Mouse (Mus musculus) liver, adult 2 months (tissue): ENCODE results near the gene Crbn. TPM values are rescaled to one million over a fixed set of nuclear protein-coding genes. Genes with fewer than 3 reads are reported as not detected.
A peak's percentile ranks its signal among the peaks of the same experiment; 100 is the strongest.

Source experiments
- DNase-seq: peaks from one replicate; pipeline ENCODE4 v3.0.0-alpha.2; 2011; ENCODE audit warnings: low read depth, low spot score; ENCODE audit errors: extremely low read depth
- H3K27ac ChIP-seq: fragments of 200-500 bp; replicated peaks from 2 replicates; pipeline ENCODE4 v1.5.1; 2012; ENCODE audit warnings: low read depth, mild to moderate bottlenecking, control low read depth, inconsistent platforms, low read length; ENCODE audit not compliant: insufficient read depth
- H3K27me3 ChIP-seq: fragments of 200-500 bp; 2 replicates; pipeline ENCODE4 v1.6.1; 2012; ENCODE audit warnings: mild to moderate bottlenecking, moderate library complexity, low read length, inconsistent platforms; ENCODE audit not compliant: control insufficient read depth, insufficient read depth
- H3K36me3 ChIP-seq: fragments of 200-500 bp; 2 replicates; pipeline ENCODE4 v1.6.1; 2012; ENCODE audit warnings: low read length, inconsistent platforms; ENCODE audit not compliant: control insufficient read depth, insufficient read depth
- H3K4me1 ChIP-seq: fragments of 200-500 bp; 2 replicates; pipeline ENCODE4 v1.6.1; 2011; ENCODE audit warnings: low read length; ENCODE audit not compliant: control insufficient read depth, insufficient read depth
- H3K4me3 ChIP-seq: fragments of 200-500 bp; 2 replicates; pipeline ENCODE4 v1.5.1; 2011; ENCODE audit warnings: low read depth, mild to moderate bottlenecking, control low read depth, low read length, moderate library complexity; ENCODE audit not compliant: insufficient read depth
- H3K79me2 ChIP-seq: fragments of 200-500 bp; 2 replicates; pipeline ENCODE4 v1.6.1; 2012; ENCODE audit warnings: inconsistent platforms, mild to moderate bottlenecking, low read length, moderate library complexity; ENCODE audit not compliant: control insufficient read depth, insufficient read depth
- H3K9ac ChIP-seq: fragments of 200-500 bp; 2 replicates; pipeline ENCODE4 v1.6.1; 2012; ENCODE audit warnings: low read depth, mild to moderate bottlenecking, control low read depth, inconsistent platforms, low read length
- CTCF ChIP-seq: fragments of 200-500 bp; IDR thresholded peaks from 2 replicates; pipeline ENCODE4 v1.5.1; 2011; ENCODE audit warnings: low read depth, low read length, control low read depth
- POLR2A ChIP-seq: fragments of 200-500 bp; IDR thresholded peaks from 2 replicates; pipeline ENCODE4 v1.6.1; 2011; ENCODE audit warnings: low read length, control low read depth; ENCODE audit not compliant: insufficient read depth; ENCODE audit errors: extremely low read depth
- WGBS: fragments of 180-500 bp; shearing (Covaris S2); methylation state at CpG from one replicate; pipeline ENCODE4 v1.1.7; 2018; 5-methylcytosine and 5-hydroxymethylcytosine counted together
- polyA plus RNA-seq: library from polyadenylated mRNA; depleted of rRNA; stranded (reverse); fragments of >200 nt; gene quantifications from 2 replicates; pipeline ENCODE4 v1.2.3, GENCODE M21; 2012
- total RNA-seq: library from RNA; depleted of rRNA; stranded (reverse); fragments of >200 nt; gene quantifications from 2 replicates; pipeline ENCODE4 v1.2.3, GENCODE M21; 2014

Gene Crbn
- total and polyA plus RNA-seq, 2 experiments: 8.6 to 49.2 TPM

GRCm38 (mm10) chr6:106794094-106794814, 5.6 kb downstream of the Crbn start:
- Histone ChIP-seq H3K79me2 (peaks cover 10% of the 10 kb centered on the region; the same call in 1 of the 2 replicates), H3K36me3 (peaks cover 35% of the 10 kb centered on the region), H3K27ac (0 out of 2 replicates have a peak overlapping the region, but pooled peaks have one; percentile 7), H3K27me3 (no peaks in the 10 kb centered on the region), H3K9ac (no peak overlapping the region), H3K4me3 (peak overlapping the region; percentile 23; the same call in 1 of the 2 replicates), H3K4me1 (peaks cover 8% of the 10 kb centered on the region)
- 44% methylated on average over 13 of the region's 13 CpGs for WGBS
- peak; percentile 82 for DNase-seq
- TF ChIP-seq CTCF (no peak), POLR2A (no peak)

GRCm38 (mm10) chr6:106793621-106794020, 6.3 kb downstream of the Crbn start:
- Histone ChIP-seq H3K79me2 (peaks cover 8% of the 10 kb centered on the region; the same call in 1 of the 2 replicates), H3K27me3 (no peaks in the 10 kb centered on the region), H3K4me1 (peaks cover 8% of the 10 kb centered on the region), H3K9ac (no peak overlapping the region), H3K4me3 (no peak overlapping the region), H3K27ac (0 out of 2 replicates have a peak overlapping the region, but pooled peaks have one; percentile 4), H3K36me3 (peaks cover 38% of the 10 kb centered on the region)
- WGBS: 90% methylated on average over 10 of the region's 10 CpGs
- DNase-seq: no peak
- no peak for TF ChIP-seq CTCF

- TF ChIP-seq CTCF (no peak), POLR2A (no peak)
- Histone ChIP-seq H3K4me1 (peaks cover 5% of the 10 kb centered on the region; the same call in 1 of the 2 replicates), H3K79me2 (peaks cover 5% of the 10 kb centered on the region; the same call in 1 of the 2 replicates), H3K27ac (no peak overlapping the region), H3K27me3 (no peaks in the 10 kb centered on the region), H3K4me3 (no peak overlapping the region), H3K36me3 (peaks cover 41% of the 10 kb centered on the region), H3K9ac (no peak overlapping the region)
- WGBS: 95% methylated on average over 7 of the region's 7 CpGs
- no peak for DNase-seq
Observed at GRCm38 (mm10) chr6:106793088-106793487, 6.8 kb downstream of the Crbn start.

- Histone ChIP-seq H3K27me3 (no peaks in the 10 kb centered on the region), H3K79me2 (peaks cover 5% of the 10 kb centered on the region; the same call in 1 of the 2 replicates), H3K4me1 (peaks cover 5% of the 10 kb centered on the region; the same call in 1 of the 2 replicates), H3K9ac (no peak overlapping the region), H3K4me3 (no peak overlapping the region), H3K27ac (no peak overlapping the region), H3K36me3 (peaks cover 41% of the 10 kb centered on the region)
- TF ChIP-seq CTCF (no peak), POLR2A (no peak)
- 96% methylated on average over 5 of the region's 5 CpGs for WGBS
- DNase-seq: no peak
Observed at GRCm38 (mm10) chr6:106792486-106792885, 7.4 kb downstream of the Crbn start.

GRCm38 (mm10) chr6:106791429-106791828, 8.4 kb downstream of the Crbn start:
- no peak for TF ChIP-seq CTCF
- TF ChIP-seq POLR2A: no peak
- Histone ChIP-seq H3K79me2 (peaks cover 5% of the 10 kb centered on the region; the same call in 1 of the 2 replicates), H3K4me3 (no peak overlapping the region), H3K36me3 (peaks cover 49% of the 10 kb centered on the region), H3K9ac (no peak overlapping the region), H3K4me1 (peaks cover 8% of the 10 kb centered on the region; the same call in 1 of the 2 replicates), H3K27ac (no peak overlapping the region), H3K27me3 (no peaks in the 10 kb centered on the region)
- no peak for DNase-seq
- WGBS: 92% methylated on average over 8 of the region's 8 CpGs

GRCm38 (mm10) chr6:106787138-106787537, 12.7 kb downstream of the Crbn start:
- Histone ChIP-seq H3K4me1 (peaks cover 3% of the 10 kb centered on the region; the same call in 1 of the 2 replicates), H3K4me3 (no peak overlapping the region), H3K9ac (no peak overlapping the region), H3K79me2 (no peaks in the 10 kb centered on the region), H3K36me3 (peaks cover 47% of the 10 kb centered on the region), H3K27me3 (no peaks in the 10 kb centered on the region), H3K27ac (no peak overlapping the region)
- no peak for DNase-seq
- 67% methylated on average over 3 of the region's 3 CpGs for WGBS
- TF ChIP-seq POLR2A: no peak
